Comparison of ENCODE assay signal across 9 mouse cellular contexts in the genomic region with DNA sequence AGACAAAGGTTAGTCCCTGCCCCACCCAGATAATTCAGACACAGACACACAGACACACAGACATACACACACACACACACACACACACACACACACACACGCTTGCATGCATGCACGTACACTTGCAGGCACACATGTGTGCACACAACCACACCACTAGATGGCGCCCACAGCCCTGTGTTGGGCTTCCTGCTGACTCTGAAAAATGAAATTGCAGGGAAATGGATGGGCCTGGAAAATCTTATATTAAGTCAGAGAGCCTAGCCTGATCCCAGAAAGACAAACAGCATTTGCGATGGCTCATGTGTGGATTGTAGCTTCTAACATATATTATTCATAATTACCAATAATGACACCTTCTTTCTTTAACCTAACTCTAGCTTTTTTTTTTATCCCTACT. TPM values are rescaled to one million over a fixed set of nuclear protein-coding genes. Genes with fewer than 3 reads are reported as not detected.
A peak's percentile ranks its signal among the peaks of the same experiment; 100 is the strongest.
DNase-seq lines count a peak whose midpoint lies in the region; ATAC-seq lines count a peak whose summit lies in the region.
"Had no signal": no experiment of that assay in that cellular context is flagged by ENCODE, and none has a peak within 500 bp of the region (broad histone marks: within the 10 kb centered on the region; RNA-seq: fewer than 3 reads in every experiment).

No protein-coding gene starts in this region.

- DNase-seq in cerebellum, postnatal 25 days = peak; percentile 44 to 73
- peak; percentile 47 for DNase-seq in midbrain, embryonic 10.5 days (ENCODE audit: low spot score)
- peak; percentile 56 for DNase-seq in adrenal gland, postnatal 25 days
- peak; percentile 49 for DNase-seq in lung, postnatal 25 days (ENCODE audit: low spot score)
- DNase-seq in Muller cell, postnatal 12 days (ENCODE audit: inconsistent ontology term) = no peak

- no peak overlapping the region for H3K27ac ChIP-seq in midbrain, embryonic 10.5 days (replicated peaks)
- no peak overlapping the region for H3K27ac ChIP-seq in midbrain, embryonic 15.5 days
- H3K27ac ChIP-seq in intestine, embryonic 16.5 days (ENCODE audit: low read length) = no peak overlapping the region

- no peaks in the 10 kb centered on the region for H3K4me1 ChIP-seq in midbrain, embryonic 10.5 days
- no peaks in the 10 kb centered on the region for H3K4me1 ChIP-seq in midbrain, embryonic 15.5 days
- no peaks in the 10 kb centered on the region for H3K4me1 ChIP-seq in intestine, embryonic 16.5 days (ENCODE audit: control insufficient read depth, insufficient read depth, low read length)

- no peaks in the 10 kb centered on the region for H3K36me3 ChIP-seq in midbrain, embryonic 10.5 days
- H3K36me3 ChIP-seq in midbrain, embryonic 15.5 days (replicated peaks) = no peaks in the 10 kb centered on the region
- H3K36me3 ChIP-seq in intestine, embryonic 16.5 days (ENCODE audit: control insufficient read depth, insufficient read depth, low read length) = no peaks in the 10 kb centered on the region

- no peak overlapping the region for H3K4me3 ChIP-seq in midbrain, embryonic 10.5 days
- no peak overlapping the region for H3K4me3 ChIP-seq in midbrain, embryonic 15.5 days
- H3K4me3 ChIP-seq in intestine, embryonic 16.5 days (ENCODE audit: low read length) = no peak overlapping the region

- no peaks in the 10 kb centered on the region for H3K27me3 ChIP-seq in midbrain, embryonic 10.5 days (ENCODE audit: low read depth, poor library complexity, severe bottlenecking)
- no peaks in the 10 kb centered on the region for H3K27me3 ChIP-seq in midbrain, embryonic 15.5 days (replicated peaks)
- H3K27me3 ChIP-seq in intestine, embryonic 16.5 days (replicated peaks; ENCODE audit: control insufficient read depth, insufficient read depth, low read length) = no peaks in the 10 kb centered on the region

- H3K9ac ChIP-seq in midbrain, embryonic 15.5 days = no peak overlapping the region
- H3K9ac ChIP-seq in intestine, embryonic 16.5 days (ENCODE audit: low read depth, low read length) = no peak overlapping the region

- ATAC-seq in cerebellum, adult (ENCODE audit: insufficient number of reproducible peaks, low FRiP score, low TSS enrichment) = no peak
- ATAC-seq in midbrain, embryonic 15.5 days (replicated peaks) = no peak
- peak; percentile 54 for ATAC-seq in intestine, embryonic 16.5 days

- 63% methylated on average over 4 of the region's 4 CpGs for WGBS in midbrain, embryonic 10.5 days
- WGBS in midbrain, embryonic 15.5 days = 38% methylated on average over 4 of the region's 4 CpGs
- WGBS in intestine, embryonic 16.5 days = 35% methylated on average over 4 of the region's 4 CpGs

- H3K4me2 ChIP-seq in midbrain, embryonic 15.5 days = no peak overlapping the region
- no peak overlapping the region for H3K4me2 ChIP-seq in intestine, embryonic 16.5 days (ENCODE audit: low read depth, low read length)

- H3K9me3 ChIP-seq in midbrain, embryonic 10.5 days (replicated peaks) = peaks cover 11% of the 10 kb centered on the region
- H3K9me3 ChIP-seq in midbrain, embryonic 15.5 days = no peaks in the 10 kb centered on the region
- no peaks in the 10 kb centered on the region for H3K9me3 ChIP-seq in intestine, embryonic 16.5 days (ENCODE audit: control insufficient read depth, low read length)

RNA-seq across cellular contexts. Expression of a gene that starts 38.7 kb away (rescaled TPM):
- 1.6 and 1.9 TPM in 2 replicates for polyA plus RNA-seq in midbrain, embryonic 10.5 days (2016; fragmentation: Nextera tagmentation; extraction: Ambion mirVana)
- polyA plus RNA-seq in midbrain, embryonic 15.5 days (2015; fragmentation: Nextera tagmentation; extraction: Ambion mirVana) = 3.7 and 4.2 TPM in 2 replicates
- 0.91 TPM in 1 of 2 replicates, not detected in the other for total RNA-seq in adrenal gland, postnatal 25 days (2021)
- 1.4 and 2.3 TPM in 2 replicates for polyA plus RNA-seq in intestine, embryonic 16.5 days (2015; fragmentation: Nextera tagmentation; extraction: Ambion mirVana)
- total RNA-seq: hematopoietic stem cell, adult 5-6 weeks had no signal
